Mouse (Mus musculus) monocyte, adult 2 months (primary cell): ENCODE results near the gene Igf1r.

Experiments used
- DNase-seq, 2 experiments: peaks; one replicate each; pipeline ENCODE4 v3.0.0; 2022; ENCODE audit warnings: low spot score in 2 of 2, low read depth in 1 of 2

Gene Igf1r

GRCm38 (mm10) chr7:68073460-68073806, 120.8 kb downstream of the Igf1r start:
- no peak for DNase-seq

- no peak for DNase-seq
Observed at GRCm38 (mm10) chr7:68074748-68075147, 122.1 kb downstream of the Igf1r start.

- DNase-seq, result no peak
Observed at GRCm38 (mm10) chr7:68075401-68075800, 122.8 kb downstream of the Igf1r start.

GRCm38 (mm10) chr7:68080122-68080845, 127.7 kb downstream of the Igf1r start:
- no peak for DNase-seq

- DNase-seq, result no peak
Observed at GRCm38 (mm10) chr7:68085338-68085737, 132.7 kb downstream of the Igf1r start.

GRCm38 (mm10) chr7:68085870-68086341, 133.3 kb downstream of the Igf1r start:
- DNase-seq, result no peak

- peak in 1 of 2 experiments; percentile 12 for DNase-seq
Observed at GRCm38 (mm10) chr7:68087496-68087895, 134.9 kb downstream of the Igf1r start.

- no peak for DNase-seq
Observed at GRCm38 (mm10) chr7:68088825-68089224, 136.2 kb downstream of the Igf1r start.

GRCm38 (mm10) chr7:68089725-68090124, 137.1 kb downstream of the Igf1r start:
- DNase-seq, result no peak

GRCm38 (mm10) chr7:68090576-68090975, 137.9 kb downstream of the Igf1r start:
- no peak for DNase-seq

- no peak for DNase-seq
Observed at GRCm38 (mm10) chr7:68092304-68092978, 139.8 kb downstream of the Igf1r start.

- DNase-seq, result no peak
Observed at GRCm38 (mm10) chr7:68093817-68094216, 141.2 kb downstream of the Igf1r start.

GRCm38 (mm10) chr7:68095574-68095973, 142.9 kb downstream of the Igf1r start:
- no peak for DNase-seq

- DNase-seq, result no peak
Observed at GRCm38 (mm10) chr7:68096411-68096810, 143.8 kb downstream of the Igf1r start.

GRCm38 (mm10) chr7:68097081-68097836, 144.6 kb downstream of the Igf1r start:
- no peak for DNase-seq

- no peak for DNase-seq
Observed at GRCm38 (mm10) chr7:68098098-68098497, 145.5 kb downstream of the Igf1r start.

- DNase-seq, result no peak
Observed at GRCm38 (mm10) chr7:68100388-68100787, 147.8 kb downstream of the Igf1r start.

GRCm38 (mm10) chr7:68102456-68103177, 150.0 kb downstream of the Igf1r start:
- DNase-seq, result no peak

- no peak for DNase-seq
Observed at GRCm38 (mm10) chr7:68103178-68103530, 150.5 kb downstream of the Igf1r start.

GRCm38 (mm10) chr7:68111532-68111931, 158.9 kb downstream of the Igf1r start:
- no peak for DNase-seq

GRCm38 (mm10) chr7:68112582-68112981, 160.0 kb downstream of the Igf1r start:
- no peak for DNase-seq
